Mouse (Mus musculus) kidney, adult 2 months (tissue): ENCODE measurements around the gene Gimap1.

Source experiments
- CTCF ChIP-seq: fragments of 200-500 bp; conservative IDR thresholded peaks from 2 replicates; pipeline ENCODE4 v1.5.1; 2011; ENCODE audit warnings: low read depth, mild to moderate bottlenecking, control low read depth, low read length, moderate library complexity, mixed read lengths; ENCODE audit not compliant: insufficient read depth, insufficient read length
- POLR2A ChIP-seq: fragments of 200-500 bp; IDR thresholded peaks from one replicate; pipeline ENCODE4 v1.6.1; 2011; ENCODE audit warnings: low read depth, low read length, control low read depth

DNA sequence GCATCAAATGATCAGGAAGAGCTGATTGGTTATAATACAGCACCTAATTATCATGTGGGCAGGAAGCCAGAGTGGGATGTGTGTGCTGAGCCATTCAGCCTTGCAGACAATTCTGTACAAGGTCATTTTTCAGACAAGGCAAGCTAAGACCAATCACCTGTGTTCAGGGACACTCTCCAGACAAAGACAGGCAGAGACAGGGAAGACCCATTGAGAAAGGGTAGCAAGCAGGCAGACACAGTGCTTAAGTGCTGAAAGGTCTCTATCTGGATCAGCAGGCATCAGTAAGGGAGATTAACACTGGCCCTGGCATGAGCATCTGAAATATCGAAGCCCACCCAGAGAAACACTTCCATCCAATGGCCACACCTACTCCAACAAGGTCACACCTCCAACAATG, 45.6 kb downstream of the Gimap1 start:
- TF ChIP-seq POLR2A: no peak
- TF ChIP-seq CTCF: no peak
